Mouse (Mus musculus) kidney, adult 2 months (tissue): ENCODE measurements around the gene Ddx23. TPM values are rescaled to one million over a fixed set of nuclear protein-coding genes. Genes with fewer than 3 reads are reported as not detected.

Experiments used
- DNase-seq: peaks from one replicate; pipeline ENCODE4 v3.0.0; 2021
- H3K27ac ChIP-seq: fragments of 200-500 bp; 2 replicates; pipeline ENCODE4 v1.5.1; 2012; ENCODE audit warnings: low read depth, low read length, control low read depth, inconsistent platforms; ENCODE audit not compliant: insufficient read depth
- H3K27me3 ChIP-seq: fragments of 200-500 bp; replicated peaks from 2 replicates; pipeline ENCODE4 v1.6.1; 2012; ENCODE audit warnings: mild to moderate bottlenecking, moderate library complexity, low read length, inconsistent platforms; ENCODE audit not compliant: control insufficient read depth, insufficient read depth
- H3K36me3 ChIP-seq: fragments of 200-500 bp; 2 replicates; pipeline ENCODE4 v1.6.1; 2012; ENCODE audit warnings: mild to moderate bottlenecking, moderate library complexity, low read length, inconsistent platforms; ENCODE audit not compliant: control insufficient read depth, insufficient read depth
- H3K4me1 ChIP-seq: fragments of 200-500 bp; 2 replicates; pipeline ENCODE4 v1.6.1; 2011; ENCODE audit warnings: low read length; ENCODE audit not compliant: control insufficient read depth, insufficient read depth
- H3K4me3 ChIP-seq: fragments of 200-500 bp; 2 replicates; pipeline ENCODE4 v1.5.1; 2011; ENCODE audit warnings: mild to moderate bottlenecking, low read depth, low read length, control low read depth; ENCODE audit not compliant: insufficient read depth
- CTCF ChIP-seq: fragments of 200-500 bp; conservative IDR thresholded peaks from 2 replicates; pipeline ENCODE4 v1.5.1; 2011; ENCODE audit warnings: low read depth, mild to moderate bottlenecking, control low read depth, low read length, moderate library complexity, mixed read lengths; ENCODE audit not compliant: insufficient read depth, insufficient read length
- POLR2A ChIP-seq: fragments of 200-500 bp; IDR thresholded peaks from one replicate; pipeline ENCODE4 v1.6.1; 2011; ENCODE audit warnings: low read depth, low read length, control low read depth
- whole genome bisulfite sequencing: fragments of 180-500 bp; shearing (Covaris S2); methylation state at CpG from one replicate; pipeline ENCODE4 v1.1.7; 2018; 5-methylcytosine and 5-hydroxymethylcytosine counted together
- polyA plus RNA-seq: library from polyadenylated mRNA; depleted of rRNA; stranded (reverse); fragments of >200 nt; gene quantifications from 2 replicates; pipeline ENCODE4 v1.2.3, GENCODE M21; 2012

The Ddx23 gene
- polyA plus RNA-seq, 1 experiment, result 23.8 TPM

DNA sequence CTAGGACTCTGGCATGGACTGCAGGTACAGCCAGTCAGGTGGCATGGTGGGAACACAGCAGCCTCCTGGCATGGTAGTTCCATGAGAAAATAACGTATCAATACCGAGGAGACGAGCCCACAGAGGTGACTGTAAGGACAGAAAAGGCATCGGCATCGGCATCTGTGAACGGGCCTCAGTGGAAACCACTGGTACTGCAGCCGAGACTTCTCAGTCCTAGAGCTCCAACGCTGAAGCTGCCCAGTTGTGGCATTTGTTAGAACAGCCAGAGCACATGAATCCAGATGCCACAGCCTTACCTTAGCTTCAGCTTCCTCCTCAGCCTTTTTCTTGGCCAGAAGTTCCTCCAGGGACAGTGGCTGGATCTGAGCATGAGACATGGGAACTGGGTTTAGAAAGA, 10.5 kb downstream of the Ddx23 start:
- Histone ChIP-seq H3K27ac (no peak overlapping the region), H3K4me1 (no peaks in the 10 kb centered on the region), H3K27me3 (no peaks in the 10 kb centered on the region), H3K36me3 (peaks cover 12% of the 10 kb centered on the region), H3K4me3 (no peak overlapping the region)
- no peak for DNase-seq
- no peak for TF ChIP-seq CTCF
- TF ChIP-seq POLR2A, result no peak
- WGBS, result 95% methylated on average over 8 of the region's 8 CpGs

DNA sequence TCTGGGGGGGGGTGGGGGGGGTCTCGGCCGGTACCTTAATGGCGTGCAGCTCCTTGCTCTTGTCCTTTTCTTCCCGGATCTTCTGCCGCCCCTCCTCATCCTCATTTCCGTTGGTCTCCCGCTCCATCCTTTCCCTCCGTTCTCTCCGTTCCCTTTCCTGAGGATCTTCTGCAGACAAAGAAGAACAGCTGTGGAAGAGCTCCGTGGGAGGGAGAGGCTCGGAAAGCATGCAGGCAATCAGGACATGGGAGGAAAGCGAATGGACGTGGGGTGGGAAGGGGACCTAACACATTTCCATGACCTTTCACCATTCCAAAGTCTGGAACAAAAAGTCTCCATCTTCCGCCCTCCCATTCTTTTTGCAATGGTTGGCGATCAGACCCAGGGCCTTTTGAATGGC, 11.3 kb downstream of the Ddx23 start:
- Histone ChIP-seq H3K27ac (no peak overlapping the region), H3K4me1 (no peaks in the 10 kb centered on the region), H3K4me3 (no peak overlapping the region), H3K27me3 (no peaks in the 10 kb centered on the region), H3K36me3 (peaks cover 12% of the 10 kb centered on the region)
- no peak for TF ChIP-seq POLR2A
- no peak for TF ChIP-seq CTCF
- no peak for DNase-seq
- WGBS, result 94% methylated on average over 15 of the region's 15 CpGs

DNA sequence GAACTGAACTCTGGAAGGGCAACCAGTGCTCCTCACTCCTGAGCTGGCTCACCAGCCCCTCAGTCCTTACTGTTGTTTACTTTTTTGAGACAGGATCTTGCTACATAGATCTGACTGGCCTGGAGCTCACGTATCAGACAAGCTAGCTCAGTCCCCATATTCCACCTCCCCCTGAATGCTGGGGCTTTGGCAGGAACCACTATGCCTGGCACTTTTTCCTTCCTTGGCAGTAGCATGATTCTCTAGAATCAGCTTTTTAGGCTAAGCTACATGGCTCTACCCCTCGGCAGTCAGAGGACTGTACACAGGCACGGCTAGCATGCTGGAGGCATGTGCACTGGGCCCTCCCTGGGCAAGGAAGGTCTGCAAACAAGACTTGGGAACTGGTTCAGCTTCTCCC, 14.6 kb downstream of the Ddx23 start:
- TF ChIP-seq POLR2A (no peak), CTCF (no peak)
- Histone ChIP-seq H3K27me3 (no peaks in the 10 kb centered on the region), H3K27ac (no peak overlapping the region), H3K4me3 (no peak overlapping the region), H3K4me1 (no peaks in the 10 kb centered on the region), H3K36me3 (peaks cover 14% of the 10 kb centered on the region)
- no peak for DNase-seq
- WGBS, result 95% methylated on average over 3 of the region's 3 CpGs

DNA sequence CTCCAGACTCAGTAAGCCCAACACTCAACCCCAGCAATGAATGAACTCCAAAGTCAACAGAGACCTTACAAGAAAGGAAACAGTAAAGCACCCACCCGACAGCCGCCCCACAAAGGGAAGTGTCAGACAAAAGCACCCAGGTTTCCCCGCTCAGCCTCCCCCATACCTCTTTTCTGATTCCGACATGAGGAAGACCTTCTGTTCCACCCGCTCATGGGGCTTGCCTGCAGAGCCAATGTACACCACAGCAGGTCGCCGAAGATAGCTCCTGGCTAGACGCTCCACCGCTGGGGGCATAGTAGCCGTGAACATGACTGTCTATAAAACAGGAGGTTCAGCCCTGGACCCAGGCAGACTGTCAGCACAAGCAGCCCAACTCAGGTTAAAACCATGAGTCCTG, 15.4 kb downstream of the Ddx23 start:
- peaks cover 14% of the 10 kb centered on the region for H3K36me3 ChIP-seq

DNA sequence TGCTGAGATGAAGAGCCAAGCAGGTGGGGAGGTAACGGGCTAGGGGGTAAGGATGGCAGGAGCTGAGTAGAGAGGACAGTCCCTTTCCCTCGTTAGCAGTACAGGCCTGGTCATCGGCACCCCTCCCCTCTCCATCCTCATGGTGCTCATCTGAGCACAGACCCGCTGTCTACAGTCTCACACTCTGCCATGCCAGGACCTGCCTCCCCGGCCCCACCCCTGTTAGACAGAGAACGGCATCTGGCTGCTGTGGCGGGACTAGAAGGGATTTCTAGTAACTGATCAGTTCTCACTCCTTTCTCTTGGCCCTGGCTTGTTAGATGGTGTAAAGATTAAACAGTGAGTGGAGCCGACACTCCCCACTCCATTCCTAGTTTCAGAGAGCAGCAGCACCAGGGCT, 16.0 kb downstream of the Ddx23 start:
- TF ChIP-seq POLR2A (no peak), CTCF (no peak)
- H3K36me3 ChIP-seq, result peaks cover 13% of the 10 kb centered on the region

More for the DNA sequence above, 15.4 kb downstream of the Ddx23 start:
- Histone ChIP-seq H3K4me1 (no peaks in the 10 kb centered on the region), H3K27ac (no peak overlapping the region), H3K4me3 (no peak overlapping the region), H3K27me3 (no peaks in the 10 kb centered on the region)
- TF ChIP-seq CTCF (no peak), POLR2A (no peak)
- WGBS, result 88% methylated on average over 10 of the region's 10 CpGs
- DNase-seq, result no peak

DNA sequence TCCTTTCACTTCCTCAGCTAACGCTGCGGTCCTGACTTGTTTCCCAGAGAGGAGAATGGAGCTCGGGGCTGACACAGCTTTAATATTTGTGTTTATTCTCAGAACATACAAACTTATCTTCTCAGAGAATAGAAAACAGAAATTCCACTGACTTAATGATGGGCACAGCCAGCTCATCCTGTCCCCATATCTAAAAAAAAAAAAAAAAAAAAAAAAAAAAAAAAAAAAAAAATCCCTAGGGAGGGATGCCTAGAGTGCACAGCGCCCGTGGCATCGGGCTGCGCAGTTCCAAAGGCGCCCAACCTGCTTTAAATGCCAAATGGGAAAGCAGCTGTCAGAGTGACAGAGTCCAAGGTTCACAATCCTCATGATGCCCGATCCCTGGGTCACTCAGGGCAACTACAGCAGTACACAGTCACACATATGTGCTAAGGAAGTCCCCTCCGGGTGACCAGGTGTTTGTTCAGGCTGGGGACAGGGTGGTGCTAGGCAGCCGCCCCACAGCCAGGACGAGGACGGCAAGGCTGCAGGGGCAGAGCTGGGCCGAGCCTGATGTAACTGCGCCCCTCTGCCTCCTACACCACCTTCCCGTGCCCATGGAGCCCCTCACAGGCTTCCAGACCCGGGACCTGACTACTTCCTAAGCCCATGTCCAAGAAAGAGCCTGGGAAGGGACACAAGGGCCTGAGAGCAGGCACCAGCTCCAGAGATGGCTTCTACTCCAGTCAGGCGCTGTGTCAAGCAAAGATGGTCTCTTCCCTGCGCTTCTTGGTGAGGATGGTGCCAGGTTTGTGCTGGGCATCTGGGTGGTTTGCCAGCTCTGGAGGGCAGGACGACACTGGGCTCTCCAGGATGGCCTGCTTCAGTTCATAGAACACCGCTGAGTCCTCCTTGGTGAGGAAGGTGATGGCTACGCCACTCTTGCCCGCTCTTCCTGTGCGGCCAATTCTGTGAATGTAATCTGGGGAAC, 17.4 kb downstream of the Ddx23 start:
- Histone ChIP-seq H3K36me3 (peaks cover 9% of the 10 kb centered on the region), H3K27ac (no peak overlapping the region), H3K27me3 (no peaks in the 10 kb centered on the region), H3K4me1 (no peaks in the 10 kb centered on the region), H3K4me3 (no peak overlapping the region)
- DNase-seq, result peak; percentile 72
- 72% methylated on average over 24 of the region's 24 CpGs for WGBS
- TF ChIP-seq POLR2A, result no peak
- no peak for TF ChIP-seq CTCF

More for the DNA sequence above, 16.0 kb downstream of the Ddx23 start:
- no peaks in the 10 kb centered on the region for H3K4me1 ChIP-seq
- no peaks in the 10 kb centered on the region for H3K27me3 ChIP-seq
- no peak overlapping the region for H3K4me3 ChIP-seq
- DNase-seq, result no peak
- WGBS, result 74% methylated on average over 8 of the region's 8 CpGs
- H3K27ac ChIP-seq, result no peak overlapping the region

DNA sequence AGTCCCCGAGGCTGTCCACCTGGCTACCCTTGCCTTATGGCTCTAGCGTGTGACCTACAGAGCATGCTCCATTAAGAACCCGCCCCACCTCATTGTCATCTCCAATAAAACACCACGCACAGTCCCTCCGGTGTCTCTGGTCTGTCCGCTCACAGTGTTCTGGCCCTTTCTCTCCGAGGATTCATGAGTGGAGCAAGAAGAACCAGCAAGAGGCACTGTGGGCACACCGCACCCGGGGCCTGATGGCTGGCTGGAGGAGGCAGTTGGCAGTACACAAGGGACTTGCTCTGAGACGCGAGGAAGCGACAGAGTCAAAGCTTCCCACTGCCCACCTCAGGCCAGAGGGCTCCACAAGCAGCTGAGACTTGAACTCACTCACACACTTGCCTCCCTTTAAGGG, 18.3 kb downstream of the Ddx23 start:
- H3K4me3 ChIP-seq, result no peak overlapping the region
- H3K4me1 ChIP-seq, result no peaks in the 10 kb centered on the region
- DNase-seq, result no peak
- peaks cover 9% of the 10 kb centered on the region for H3K36me3 ChIP-seq
- 85% methylated on average over 12 of the region's 12 CpGs for WGBS
- no peak for TF ChIP-seq CTCF
- TF ChIP-seq POLR2A, result no peak
- H3K27me3 ChIP-seq, result no peaks in the 10 kb centered on the region
- H3K27ac ChIP-seq, result no peak overlapping the region
